In genomic region chr6:134981231-134982062, GRCm38 (mm10) we compare ENCODE assay signal across 9 mouse cellular contexts. TPM values are rescaled to one million over a fixed set of nuclear protein-coding genes. Genes with fewer than 3 reads are reported as not detected.
DNase-seq lines count a peak whose midpoint lies in the region; ATAC-seq and TF ChIP-seq lines count a peak whose summit lies in the region.
"Had no signal": no experiment of that assay in that cellular context is flagged by ENCODE, and none has a peak within 500 bp of the region (broad histone marks: within the 10 kb centered on the region; RNA-seq: fewer than 3 reads in every experiment).

Gene Apold1, plus strand, starts transcription at chr6:134981718.

- no peaks in the 10 kb centered on the region for H3K36me3 ChIP-seq in forebrain, embryonic 15.5 days
- no peaks in the 10 kb centered on the region for H3K36me3 ChIP-seq in hindbrain, embryonic 16.5 days (ENCODE audit: control insufficient read depth, insufficient read depth, low read length)
- no peaks in the 10 kb centered on the region for H3K36me3 ChIP-seq in liver, embryonic 11.5 days (ENCODE audit: control insufficient read depth, insufficient read depth, low read length)

- H3K4me2 ChIP-seq in forebrain, embryonic 15.5 days (replicated peaks): peak within 1 kb of the TSS; percentile 19
- peak within 1 kb of the TSS; percentile 46 for H3K4me2 ChIP-seq in hindbrain, embryonic 16.5 days (ENCODE audit: low read length)
- H3K4me2 ChIP-seq in liver, embryonic 11.5 days: peak within 1 kb of the TSS; percentile 49

- no peak for DNase-seq in layer of hippocampus, adult 2 months (ENCODE audit: low spot score in 2 of 2)
- no peak for DNase-seq in layer of hippocampus, postnatal 10 days (ENCODE audit: low spot score in 2 of 2)
- DNase-seq in liver, embryonic 11.5 days (ENCODE audit: low spot score): peak; percentile 39
- DNase-seq in natural killer cell, adult 2 months (ENCODE audit: low spot score in 2 of 2): peak; percentile 5 to 22
- no peak for DNase-seq in left cerebral cortex, postnatal 14 days (ENCODE audit: low spot score in 2 of 2)
- DNase-seq in right cerebral cortex, adult 2 months (ENCODE audit: low spot score in 2 of 2): no peak

- ATAC-seq in forebrain, embryonic 15.5 days (replicated peaks): no peak; the same call in 1 of the 2 replicates
- ATAC-seq in hindbrain, embryonic 16.5 days: no peak
- ATAC-seq in liver, embryonic 11.5 days (replicated peaks; ENCODE audit: low FRiP score): no peak
- ATAC-seq: Patski had no signal

- no peak within 1 kb of the TSS for H3K9ac ChIP-seq in forebrain, embryonic 15.5 days (replicated peaks)
- H3K9ac ChIP-seq in hindbrain, embryonic 16.5 days (ENCODE audit: low read depth, low read length): no peak within 1 kb of the TSS
- H3K9ac ChIP-seq in liver, embryonic 11.5 days (ENCODE audit: low read depth, low read length): peak within 1 kb of the TSS; percentile 3; the same call in 1 of the 2 replicates

- no peak for TF ChIP-seq CTCF in layer of hippocampus, adult 2 months (conservative IDR thresholded peaks at IDR 0.05)

- H3K27me3 ChIP-seq in forebrain, embryonic 15.5 days: no peaks in the 10 kb centered on the region
- no peaks in the 10 kb centered on the region for H3K27me3 ChIP-seq in hindbrain, embryonic 16.5 days (replicated peaks; ENCODE audit: control insufficient read depth, insufficient read depth, low read length)
- no peaks in the 10 kb centered on the region; the same call in 1 of the 2 replicates for H3K27me3 ChIP-seq in liver, embryonic 11.5 days (replicated peaks; ENCODE audit: control insufficient read depth, insufficient read depth, low read length)
- H3K27me3 ChIP-seq: Patski had no signal

- peak within 1 kb of the TSS; percentile 51 for H3K27ac ChIP-seq in layer of hippocampus, adult 2 months
- H3K27ac ChIP-seq in forebrain, embryonic 15.5 days (replicated peaks): 0 out of 2 replicates have a peak within 1 kb of the TSS, but pooled peaks have one; percentile 8
- H3K27ac ChIP-seq in hindbrain, embryonic 16.5 days (ENCODE audit: low read depth, low read length): no peak within 1 kb of the TSS
- peak within 1 kb of the TSS; percentile 54; the same call in 1 of the 2 replicates for H3K27ac ChIP-seq in liver, embryonic 11.5 days (ENCODE audit: low read depth, low read length)

- H3K9me3 ChIP-seq in forebrain, embryonic 15.5 days: no peaks in the 10 kb centered on the region
- no peaks in the 10 kb centered on the region for H3K9me3 ChIP-seq in hindbrain, embryonic 16.5 days (ENCODE audit: control insufficient read depth, low read length)
- no peaks in the 10 kb centered on the region for H3K9me3 ChIP-seq in liver, embryonic 11.5 days (ENCODE audit: control insufficient read depth, low read length)

- intact Hi-C loops in left cerebral cortex, postnatal 14 days (cut with DNase I): no loop called here

- peaks cover 23% of the 10 kb centered on the region for H3K4me1 ChIP-seq in forebrain, embryonic 15.5 days
- H3K4me1 ChIP-seq in hindbrain, embryonic 16.5 days (ENCODE audit: control insufficient read depth, insufficient read depth, low read depth, low read length): peaks cover 4% of the 10 kb centered on the region; the same call in 1 of the 2 replicates
- H3K4me1 ChIP-seq in liver, embryonic 11.5 days (replicated peaks; ENCODE audit: control insufficient read depth, insufficient read depth, low read length): peaks cover 13% of the 10 kb centered on the region

- peak within 1 kb of the TSS; percentile 8; the same call in 1 of the 2 replicates for H3K4me3 ChIP-seq in layer of hippocampus, adult 2 months
- H3K4me3 ChIP-seq in forebrain, embryonic 15.5 days: peak within 1 kb of the TSS; percentile 9; the same call in 1 of the 2 replicates
- 0 out of 2 replicates have a peak within 1 kb of the TSS, but pooled peaks have one; percentile 12 for H3K4me3 ChIP-seq in hindbrain, embryonic 16.5 days (ENCODE audit: low read length)
- H3K4me3 ChIP-seq in liver, embryonic 11.5 days (ENCODE audit: low read depth, low read length): no peak within 1 kb of the TSS

- 47% methylated on average over 22 of the region's 22 CpGs for WGBS in forebrain, embryonic 15.5 days
- 43% methylated on average over 22 of the region's 22 CpGs for WGBS in hindbrain, embryonic 16.5 days
- 43% methylated on average over 22 of the region's 22 CpGs for WGBS in liver, embryonic 11.5 days

RNA-seq across cellular contexts. Expression of gene Apold1, which starts in this region (rescaled TPM):
- total RNA-seq in layer of hippocampus, adult 2 months (2021): 1 to 10 TPM; 1.9 to 2.5 TPM
- 1 to 10 TPM; 4.0 to 4.8 TPM for total RNA-seq in layer of hippocampus, postnatal 10 days (2021)
- 3.5 and 3.8 TPM in 2 replicates for polyA plus RNA-seq in forebrain, embryonic 15.5 days (2015; fragmentation: Nextera tagmentation; extraction: Ambion mirVana)
- 4.4 and 5.7 TPM in 2 replicates for polyA plus RNA-seq in hindbrain, embryonic 16.5 days (2015; fragmentation: Nextera tagmentation; extraction: Ambion mirVana)
- 2.5 and 2.6 TPM in 2 replicates for polyA plus RNA-seq in liver, embryonic 11.5 days (2014; fragmentation: Nextera tagmentation; extraction: Ambion mirVana)
- 1 to 10 TPM; 5.1 to 7.2 TPM for total RNA-seq in left cerebral cortex, postnatal 14 days (2021)

Comparison
In these comparisons a context has a peak if more than half of its experiments do, and no peak if none do; other contexts are left out.
1. DNase-seq: peak in liver, embryonic 11.5 days (single experiment) and natural killer cell, adult 2 months (2 of 2); none in layer of hippocampus, adult 2 months (0 of 2), layer of hippocampus, postnatal 10 days (0 of 2), left cerebral cortex, postnatal 14 days (0 of 2) and right cerebral cortex, adult 2 months (0 of 2).
2. Peak in every context shown above with its lines, with median percentiles within 50 percentile points of each other: H3K4me2 ChIP-seq.